Mouse (Mus musculus) kidney, postnatal 36 days (tissue): ENCODE data around the gene Mamdc2.
"Not testable (repeated sequence)": the region's sequence is repeated elsewhere in the genome, so short reads cannot be mapped to it uniquely, and the experiment has no call there.

Source experiments
- DNase-seq, 2 experiments: peaks; one replicate each; pipeline ENCODE4 v3.0.0; 2021 to 2022; ENCODE audit warnings: mixed read lengths in 2 of 2

Mamdc2 gene

GRCm38 (mm10) chr19:23447988-23448497, at the start of gene Mamdc2:
Gene Mamdc2, minus strand, starts transcription at chr19:23448442.
- DNase-seq, result peak in 1 of 2 experiments; percentile 17

DNA sequence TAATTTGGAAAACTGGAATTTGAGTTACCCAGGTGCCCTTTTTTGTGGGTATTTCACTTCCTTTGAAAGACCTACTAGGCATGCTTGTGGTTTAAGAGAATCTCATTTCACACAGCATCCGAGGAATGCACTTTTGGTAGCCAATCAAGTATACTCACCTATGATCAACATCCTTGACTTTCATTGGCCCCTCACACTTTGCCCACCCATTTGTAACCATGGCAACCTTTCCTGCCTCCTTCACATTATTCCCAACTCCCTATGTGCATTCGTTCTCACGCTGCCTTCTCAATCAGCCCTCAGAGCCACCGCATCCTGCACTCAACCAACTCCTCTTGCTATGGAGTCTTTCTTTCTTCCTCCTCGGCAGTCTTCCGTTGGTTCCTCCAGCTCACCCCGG, 49.8 kb upstream of the Mamdc2 start:
- DNase-seq, result no peak

GRCm38 (mm10) chr19:23497171-23497917, 49.1 kb upstream of the Mamdc2 start:
- peak in 1 of 2 experiments; percentile 24 for DNase-seq

DNA sequence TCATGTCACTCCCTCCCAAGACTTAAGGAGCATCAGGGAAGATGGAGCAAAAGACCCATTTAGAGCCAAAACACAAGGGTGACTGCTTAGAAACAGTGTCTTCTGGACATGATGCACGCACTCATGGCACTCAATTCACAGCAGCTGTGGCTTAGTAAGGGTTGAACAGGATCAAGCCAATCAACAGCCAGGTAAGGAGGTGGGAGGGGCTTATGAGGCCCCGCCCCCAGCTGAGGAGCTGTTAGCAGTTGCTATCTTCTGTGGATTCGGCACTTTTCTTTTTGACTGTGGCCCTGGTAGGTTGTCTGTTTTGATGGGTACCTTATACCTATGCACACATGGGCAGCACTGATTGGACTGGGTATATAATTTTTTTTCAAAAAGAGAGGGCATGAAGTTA, 48.3 kb upstream of the Mamdc2 start:
- no peak for DNase-seq

- no peak for DNase-seq
Measured at GRCm38 (mm10) chr19:23492663-23493062, 44.4 kb upstream of the Mamdc2 start.

DNA sequence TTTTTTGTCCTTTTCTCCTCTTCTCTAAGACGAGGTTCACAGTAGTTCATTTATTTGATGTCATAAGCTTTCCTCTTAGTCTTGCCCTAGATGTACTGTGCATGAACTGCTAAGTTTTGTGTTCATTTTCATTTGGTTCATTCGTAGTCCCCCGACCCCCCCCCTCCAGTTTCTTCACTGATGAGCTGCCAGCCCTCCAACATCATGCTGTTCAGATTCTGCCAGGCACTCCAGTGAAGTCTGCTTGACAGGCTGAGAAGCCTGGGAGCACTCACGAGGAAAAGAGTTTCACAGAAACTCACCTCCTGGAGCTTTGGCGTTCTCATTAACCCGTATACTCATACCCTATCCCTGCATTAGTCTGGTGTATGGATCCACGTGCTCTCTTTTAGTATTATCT, 42.5 kb upstream of the Mamdc2 start:
- DNase-seq, result not testable (repeated sequence)

DNA sequence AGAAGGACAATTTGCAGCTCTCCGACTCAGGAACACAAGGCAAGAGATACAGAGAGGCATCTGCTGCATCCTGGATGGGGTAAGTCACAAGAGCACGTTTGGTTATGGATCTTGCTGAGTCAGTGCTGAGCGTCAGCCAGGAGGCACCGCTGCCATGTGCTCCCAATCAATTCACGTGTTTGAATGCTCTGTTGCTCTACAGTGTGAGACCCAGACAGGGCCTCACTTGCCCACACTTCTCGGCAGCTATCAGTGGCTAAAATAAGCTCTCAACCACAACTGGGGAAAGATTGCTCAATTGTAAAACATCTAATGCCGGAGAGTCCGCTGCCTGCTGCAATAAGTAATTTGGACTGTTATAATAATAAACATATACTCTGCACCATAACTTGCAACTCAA, 41.5 kb upstream of the Mamdc2 start:
- DNase-seq, result peak in 1 of 2 experiments; percentile 4

DNA sequence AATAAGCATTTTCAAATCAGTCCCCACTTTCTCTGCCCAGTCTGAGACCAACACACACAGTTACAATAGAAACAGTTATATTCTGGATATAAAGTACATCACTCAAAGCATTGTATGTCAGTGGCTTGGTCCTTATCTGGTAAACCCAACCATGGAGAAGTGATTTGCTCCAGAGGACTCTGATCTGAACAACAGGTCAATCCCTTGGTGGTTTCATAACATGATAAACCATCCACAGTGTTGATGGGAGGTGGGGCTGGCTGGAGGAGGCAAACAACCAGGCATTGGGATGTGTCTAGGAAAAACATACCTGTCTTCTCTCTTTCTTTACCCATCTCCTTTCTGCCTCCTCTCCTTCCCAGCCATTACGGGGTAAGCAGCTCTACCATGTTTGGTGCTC, 39.2 kb upstream of the Mamdc2 start:
- DNase-seq, result no peak

- DNase-seq, result no peak
Measured at GRCm38 (mm10) chr19:23486631-23487270, 38.5 kb upstream of the Mamdc2 start.

DNA sequence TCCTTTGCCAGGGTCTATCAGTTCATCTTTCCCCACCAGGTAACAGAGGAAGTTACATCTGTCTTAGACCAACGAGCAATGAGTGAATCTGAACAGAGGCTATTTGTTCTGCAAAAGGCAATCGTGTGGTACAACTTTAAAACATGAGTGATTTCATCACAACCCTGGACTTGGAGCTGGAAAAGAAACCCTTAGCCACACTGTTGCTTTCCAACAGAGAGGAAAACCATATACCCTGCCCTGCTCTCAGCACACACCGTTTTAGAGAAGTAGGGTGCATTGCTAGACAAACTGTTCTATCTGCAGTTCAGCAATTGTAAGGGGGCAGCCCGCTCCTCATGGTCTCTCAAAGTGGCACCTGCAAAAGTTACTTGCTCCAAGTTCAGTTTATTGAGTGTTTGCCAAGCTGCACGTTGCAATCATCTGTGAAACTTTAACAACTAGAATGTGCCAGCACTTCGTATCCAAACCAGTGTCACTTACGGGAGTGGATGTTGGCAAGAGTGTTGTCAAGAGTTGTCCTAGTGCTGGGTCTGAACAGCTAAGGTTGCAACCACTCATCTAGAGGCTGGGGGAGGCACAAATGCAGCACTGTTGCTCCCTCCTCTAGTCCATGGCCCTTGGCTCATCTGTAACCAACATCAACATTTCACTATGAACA, 37.8 kb upstream of the Mamdc2 start:
- DNase-seq, result peak in 1 of 2 experiments; percentile 7

DNA sequence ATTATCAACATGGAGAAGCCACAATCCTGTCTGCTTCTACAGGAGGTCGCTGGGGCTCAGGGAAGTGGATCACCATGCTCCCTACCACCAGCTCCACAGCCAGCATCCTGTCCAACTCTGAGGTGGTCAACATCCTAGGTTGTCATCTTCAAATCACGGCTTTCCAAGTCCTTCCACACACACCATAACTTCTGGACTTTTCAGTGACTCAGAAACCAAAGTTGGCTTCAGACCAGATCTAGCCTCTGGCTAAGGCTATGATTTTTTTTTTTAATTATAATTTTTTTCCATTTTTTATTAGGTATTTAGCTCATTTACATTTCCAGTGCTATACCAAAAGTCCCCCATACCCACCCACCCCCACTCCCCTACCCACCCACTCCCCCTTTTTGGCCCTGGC, 34.3 kb upstream of the Mamdc2 start:
- not testable (repeated sequence) for DNase-seq

- no peak for DNase-seq
Measured at GRCm38 (mm10) chr19:23479597-23479967, 31.3 kb upstream of the Mamdc2 start.

- peak; percentile 4 to 70 for DNase-seq
Measured at GRCm38 (mm10) chr19:23478895-23479596, 30.8 kb upstream of the Mamdc2 start.

- DNase-seq, result no peak
Measured at GRCm38 (mm10) chr19:23477826-23478225, 29.6 kb upstream of the Mamdc2 start.

DNA sequence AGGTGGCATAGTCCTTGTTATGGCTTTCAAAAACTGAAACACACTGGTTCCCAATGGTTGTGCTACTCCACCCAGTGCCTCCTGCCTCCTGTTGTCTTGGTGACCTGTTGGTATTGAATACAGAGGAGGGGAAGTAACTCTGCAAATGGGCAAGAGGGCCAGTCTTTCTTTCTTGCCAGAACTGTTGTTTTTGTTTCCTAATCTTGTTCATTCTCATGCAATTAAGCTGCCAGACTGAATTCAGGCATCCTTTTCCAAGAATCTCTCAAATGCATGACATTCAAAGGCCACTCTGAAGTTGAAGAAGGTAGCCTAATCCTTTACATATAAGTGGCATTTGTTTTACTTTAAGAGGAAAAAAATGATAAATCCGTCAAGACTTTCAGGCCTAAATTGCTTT, 19.6 kb upstream of the Mamdc2 start:
- DNase-seq, result no peak

- no peak for DNase-seq
Measured at GRCm38 (mm10) chr19:23467011-23467410, 18.8 kb upstream of the Mamdc2 start.

GRCm38 (mm10) chr19:23457492-23457891, 9.2 kb upstream of the Mamdc2 start:
- DNase-seq, result no peak

- no peak for DNase-seq
Measured at GRCm38 (mm10) chr19:23451361-23451760, 3.1 kb upstream of the Mamdc2 start.

DNA sequence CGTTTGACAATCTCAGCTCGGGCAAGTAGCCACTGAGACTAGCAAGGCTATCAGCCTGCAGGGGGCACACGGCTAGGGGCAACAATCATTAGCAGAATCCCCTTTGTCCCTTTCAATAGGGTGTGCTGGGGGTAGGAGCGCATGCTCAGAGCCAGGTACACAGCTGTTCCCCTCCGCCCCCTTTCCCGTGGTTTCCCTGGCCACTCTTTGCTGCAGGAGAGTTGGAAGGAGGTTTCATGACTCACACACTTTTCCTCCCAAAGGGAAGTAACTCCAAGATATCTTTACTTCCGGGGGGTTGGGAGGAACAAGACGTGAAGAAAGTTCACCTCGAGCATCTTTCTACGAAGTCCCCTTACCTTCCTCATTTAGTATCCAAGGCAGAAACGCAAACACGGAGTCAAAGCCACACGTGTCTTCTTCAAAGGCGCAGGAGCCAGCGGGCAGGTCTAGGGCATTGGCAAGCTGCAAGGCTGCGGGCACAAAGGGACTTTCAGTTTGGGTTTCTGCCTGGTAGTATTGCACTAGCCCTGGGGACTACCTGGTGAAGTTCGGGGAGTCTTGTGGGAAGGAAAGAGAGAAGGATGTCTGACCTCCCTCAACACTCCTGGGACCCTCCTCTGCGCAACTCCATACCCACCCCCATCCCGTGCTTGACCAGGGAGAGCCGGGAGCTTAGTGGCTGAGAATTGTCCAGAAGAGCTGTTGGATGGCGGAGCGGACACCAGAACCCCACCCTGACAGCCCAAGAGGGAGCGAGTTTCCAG, 838 bp downstream of the Mamdc2 start:
- peak in 1 of 2 experiments; percentile 18 for DNase-seq

DNA sequence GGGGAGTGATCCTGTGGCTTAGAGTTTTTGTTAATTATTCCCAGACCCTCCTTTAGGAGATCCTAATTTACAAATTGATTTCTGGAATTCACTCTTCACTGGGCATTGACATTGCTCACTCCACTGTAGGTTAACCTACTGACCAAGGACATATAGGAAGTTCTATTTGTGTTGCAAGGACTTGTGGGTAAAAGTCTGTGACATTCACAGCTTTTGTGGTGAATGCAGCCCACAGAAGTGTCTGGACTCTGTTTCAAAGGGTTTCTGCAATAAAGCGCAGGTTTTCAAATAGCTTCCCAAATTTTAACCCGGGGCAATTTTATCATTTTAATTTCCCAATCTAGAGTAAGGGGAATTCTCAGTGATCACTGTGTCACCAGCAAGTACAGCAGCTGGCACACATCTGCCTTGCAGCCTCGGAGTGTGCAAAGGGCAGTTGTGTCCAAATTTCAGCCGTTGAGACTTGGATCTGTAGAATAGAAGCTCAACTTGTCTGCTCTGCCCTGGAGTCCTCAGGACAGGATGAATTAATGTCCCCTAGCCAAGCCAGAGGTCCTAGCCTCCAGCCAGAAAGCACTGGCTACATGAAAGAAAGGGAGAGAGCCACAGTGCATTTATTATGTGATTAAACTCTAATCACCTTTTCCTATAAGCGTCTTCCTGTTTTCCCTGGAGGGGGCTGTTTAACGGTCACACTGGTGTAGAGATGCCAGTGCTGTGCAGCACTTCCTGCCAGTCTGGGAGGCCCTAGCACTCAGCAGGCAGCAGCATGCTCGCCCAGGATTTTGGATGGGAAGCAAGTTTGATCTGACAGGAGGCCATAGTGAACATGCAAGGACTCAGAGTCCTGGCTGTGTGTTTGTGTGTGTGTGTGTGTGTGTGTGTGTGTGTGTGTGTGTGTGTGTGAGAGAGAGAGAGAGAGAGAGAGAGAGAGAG, 3.1 kb downstream of the Mamdc2 start:
- DNase-seq, result no peak

- DNase-seq, result no peak
Measured at GRCm38 (mm10) chr19:23435731-23436130, 12.5 kb downstream of the Mamdc2 start.
